Mouse (Mus musculus): ENCODE results near the gene Cops4.

The Cops4 gene

GRCm38 (mm10) chr5:100546294-100547080, 28.4 kb downstream of the Cops4 start:
- no peak for DNase-seq (ENCODE audit: low spot score)

- no peak for DNase-seq (ENCODE audit: low spot score)
These were observed 30.1 kb downstream of the Cops4 start for GRCm38 (mm10) chr5:100548236-100548635.

GRCm38 (mm10) chr5:100549311-100549710, 31.2 kb downstream of the Cops4 start:
- no peak for DNase-seq (ENCODE audit: low spot score)

GRCm38 (mm10) chr5:100550151-100550550, 32.0 kb downstream of the Cops4 start:
- DNase-seq (ENCODE audit: low spot score), result no peak

GRCm38 (mm10) chr5:100551952-100552351, 33.8 kb downstream of the Cops4 start:
- DNase-seq (ENCODE audit: low spot score), result no peak

- DNase-seq (ENCODE audit: low spot score), result no peak
These were observed 35.3 kb downstream of the Cops4 start for GRCm38 (mm10) chr5:100553426-100553825.

GRCm38 (mm10) chr5:100557019-100557418, 38.9 kb downstream of the Cops4 start:
- no peak for DNase-seq (ENCODE audit: low spot score)

GRCm38 (mm10) chr5:100557537-100557936, 39.4 kb downstream of the Cops4 start:
- DNase-seq (ENCODE audit: low spot score), result no peak

- no peak for DNase-seq (ENCODE audit: low spot score)
These were observed 40.7 kb downstream of the Cops4 start for GRCm38 (mm10) chr5:100558783-100559182.

- DNase-seq (ENCODE audit: low spot score), result no peak
These were observed 41.2 kb downstream of the Cops4 start for GRCm38 (mm10) chr5:100559357-100559756.

GRCm38 (mm10) chr5:100562702-100563101, 44.6 kb downstream of the Cops4 start:
- no peak for DNase-seq (ENCODE audit: low spot score)

GRCm38 (mm10) chr5:100566798-100567197, 48.7 kb downstream of the Cops4 start:
- no peak for DNase-seq (ENCODE audit: low spot score)

GRCm38 (mm10) chr5:100567258-100568032, 49.3 kb downstream of the Cops4 start:
- no peak for DNase-seq (ENCODE audit: low spot score)

- DNase-seq (ENCODE audit: low spot score), result no peak
These were observed 50.1 kb downstream of the Cops4 start for GRCm38 (mm10) chr5:100568177-100568576.

GRCm38 (mm10) chr5:100568802-100569201, 50.7 kb downstream of the Cops4 start:
- no peak for DNase-seq (ENCODE audit: low spot score)

GRCm38 (mm10) chr5:100569250-100569934, 51.3 kb downstream of the Cops4 start:
- no peak for DNase-seq (ENCODE audit: low spot score)

GRCm38 (mm10) chr5:100569997-100570595, 52.0 kb downstream of the Cops4 start:
- no peak for DNase-seq (ENCODE audit: low spot score)

GRCm38 (mm10) chr5:100570716-100571115, 52.6 kb downstream of the Cops4 start:
- no peak for DNase-seq (ENCODE audit: low spot score)

- no peak for DNase-seq (ENCODE audit: low spot score)
These were observed 54.0 kb downstream of the Cops4 start, which contains the start of gene Plac8 for GRCm38 (mm10) chr5:100572069-100572468. Gene Plac8, minus strand, starts transcription at chr5:100572245.

GRCm38 (mm10) chr5:100573256-100573655, 55.1 kb downstream of the Cops4 start:
- no peak for DNase-seq (ENCODE audit: low spot score)

GRCm38 (mm10) chr5:100574771-100575170, 56.7 kb downstream of the Cops4 start:
- no peak for DNase-seq (ENCODE audit: low spot score)

- DNase-seq (ENCODE audit: low spot score), result no peak
These were observed 60.8 kb downstream of the Cops4 start for GRCm38 (mm10) chr5:100578863-100579411.
